Mouse (Mus musculus) lung, adult 2 months (tissue): ENCODE measurements around the gene Mrpl55.

Source experiments
- CTCF ChIP-seq: fragments of 200-500 bp; IDR thresholded peaks from 2 replicates; pipeline ENCODE4 v1.5.1; 2011; ENCODE audit warnings: mild to moderate bottlenecking, low read length, control low read depth; ENCODE audit not compliant: insufficient read depth
- POLR2A ChIP-seq: fragments of 200-500 bp; IDR thresholded peaks from 2 replicates; pipeline ENCODE4 v1.6.1; 2011; ENCODE audit warnings: low read depth, mild to moderate bottlenecking, control low read depth, low read length, borderline replicate concordance; ENCODE audit errors: extremely low read depth

DNA sequence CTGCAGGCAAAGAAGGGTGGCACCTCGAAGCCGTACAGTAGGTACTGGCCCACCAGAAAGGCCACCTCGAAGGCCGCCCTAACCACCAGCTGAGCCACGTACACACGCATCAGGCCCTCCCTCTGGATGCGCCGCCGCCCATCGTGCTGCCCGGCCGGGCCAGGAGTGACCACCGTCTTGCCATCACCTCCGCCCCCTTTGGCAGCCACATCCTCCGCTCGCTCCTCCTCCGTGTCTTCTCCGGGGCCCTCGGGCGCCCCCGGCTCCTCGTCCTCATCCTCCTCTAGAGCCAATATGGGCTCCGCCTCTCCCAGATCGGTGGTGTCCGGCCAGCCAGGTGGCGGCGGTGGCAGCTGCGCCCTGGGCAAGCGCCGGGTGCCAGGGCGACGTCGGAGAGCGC, 25.4 kb upstream of the Mrpl55 start:
- TF ChIP-seq CTCF (no peak), POLR2A (no peak)
